Mouse (Mus musculus) ZHBTc4 (cell line): ENCODE measurements around the gene Card11.

ENCODE experiments used
- DNase-seq: peaks from one replicate; pipeline ENCODE4 v3.0.0-alpha.2; 2011; ENCODE audit warnings: low read depth, low spot score

Gene Card11

GRCm38 (mm10) chr5:141000349-141000748 is at the start of gene Card11:
Card11 (minus strand) TSS chr5:141000582.
- DNase-seq: no peak

DNA sequence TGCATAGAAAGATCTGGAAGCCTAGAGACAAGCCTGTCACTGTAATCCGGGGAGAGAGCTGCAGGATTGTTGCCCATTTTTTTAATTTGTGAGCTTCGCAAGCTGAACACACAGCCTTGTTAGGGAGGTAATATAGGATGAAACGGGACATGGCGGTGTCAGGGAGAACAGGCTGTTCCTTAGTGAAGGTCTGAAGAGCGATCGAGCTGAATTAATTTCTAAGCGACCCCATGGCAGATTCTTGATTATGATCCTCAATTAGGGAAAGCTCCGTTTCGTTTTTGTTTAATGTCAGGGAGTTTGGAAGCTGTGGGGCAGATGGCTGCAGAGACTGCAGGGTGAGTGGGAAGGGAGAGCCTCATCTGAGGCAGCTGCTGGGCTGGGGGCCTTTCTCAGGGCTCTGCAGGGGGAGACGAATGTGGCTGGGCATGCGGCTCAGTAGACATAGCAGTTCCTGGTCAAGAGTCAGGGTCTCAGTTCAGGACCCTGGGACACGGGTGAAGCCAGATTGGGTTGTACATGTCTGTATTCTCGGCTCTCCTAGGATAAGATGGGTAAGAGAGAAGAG is 47.4 kb upstream of the Card11 start:
- no peak for DNase-seq

GRCm38 (mm10) chr5:141044976-141045375 is 44.6 kb upstream of the Card11 start:
- no peak for DNase-seq

DNA sequence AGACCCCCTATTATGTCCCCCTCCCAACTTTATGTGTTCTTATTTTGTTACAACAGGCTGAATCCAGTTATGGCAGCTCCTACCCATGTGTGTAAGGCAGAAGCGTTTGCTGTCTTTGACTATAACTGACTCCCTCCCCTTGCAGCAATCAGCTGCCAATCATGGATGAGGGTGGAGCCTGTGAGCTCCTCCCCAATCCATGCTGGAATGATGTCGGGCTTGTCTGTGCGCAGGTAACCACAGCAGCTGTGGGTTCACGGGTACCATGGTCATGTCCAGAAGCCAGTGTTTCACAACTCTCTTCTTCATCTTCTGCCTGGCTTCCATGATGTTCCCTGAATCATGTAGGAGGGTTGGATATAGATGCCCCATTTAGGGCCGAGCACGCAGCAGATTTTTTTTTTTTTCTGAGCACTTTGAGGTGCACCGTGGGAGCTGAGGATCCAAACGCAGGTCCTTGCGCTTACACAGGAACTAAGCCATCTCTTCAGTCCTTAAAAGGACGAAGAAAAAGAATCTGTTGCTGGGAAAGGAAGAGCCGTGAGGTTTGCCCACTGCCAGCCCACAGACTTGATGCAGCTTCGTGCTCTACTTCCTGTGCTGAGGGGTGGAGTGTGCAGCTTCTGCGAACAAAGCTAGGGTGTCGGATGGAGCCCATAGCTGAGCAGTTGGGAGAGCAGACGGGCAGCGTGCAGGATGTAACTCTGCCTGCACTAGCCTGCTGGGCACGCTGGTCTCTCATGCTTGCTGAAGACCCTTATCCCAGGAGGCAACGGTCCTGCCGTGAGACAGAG is 43.5 kb upstream of the Card11 start:
- peak; percentile 42 for DNase-seq

DNA sequence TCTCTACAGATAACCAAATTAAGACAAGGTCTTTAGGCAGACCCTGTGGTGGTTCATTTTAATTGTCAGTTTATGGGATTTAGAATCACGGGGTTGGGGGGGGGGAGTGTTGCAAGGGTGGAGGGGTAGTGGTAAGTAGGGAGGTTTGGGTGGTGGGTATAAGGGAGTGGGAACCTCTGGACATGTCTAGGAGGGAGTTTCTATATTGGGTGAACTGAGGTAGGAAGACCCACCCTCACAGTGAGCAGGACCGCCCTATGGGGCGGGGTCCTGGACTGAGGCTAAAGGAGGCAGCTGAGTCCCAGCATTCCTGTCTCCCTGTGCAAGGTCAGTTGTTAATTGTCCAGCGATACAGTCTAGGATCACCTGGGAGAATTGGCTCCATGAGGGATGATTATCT is 42.0 kb upstream of the Card11 start:
- DNase-seq: peak; percentile 23

DNA sequence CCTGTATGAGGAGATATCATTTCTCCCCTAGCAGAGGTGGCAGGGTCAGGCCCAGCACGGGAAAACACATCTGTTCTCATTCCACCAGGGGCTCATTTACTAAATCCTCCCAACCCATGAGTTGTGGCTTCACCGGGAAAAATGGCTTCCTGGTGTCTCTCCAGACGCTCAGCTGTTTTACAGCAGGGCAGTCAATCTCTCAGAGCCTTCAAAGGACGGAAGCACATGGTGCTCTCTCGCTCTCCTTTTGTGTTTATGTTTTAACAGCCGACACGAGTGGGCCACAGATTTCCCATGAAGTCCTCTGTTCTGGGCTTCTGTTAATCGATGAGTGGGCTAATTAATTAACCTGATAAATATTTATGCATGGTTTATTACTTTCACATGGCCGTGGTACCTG is 40.5 kb upstream of the Card11 start:
- DNase-seq: no peak

- no peak for DNase-seq
Observed at GRCm38 (mm10) chr5:141038342-141038741, 38.0 kb upstream of the Card11 start.

- DNase-seq: no peak
Observed at GRCm38 (mm10) chr5:141035346-141035745, 35.0 kb upstream of the Card11 start.

DNA sequence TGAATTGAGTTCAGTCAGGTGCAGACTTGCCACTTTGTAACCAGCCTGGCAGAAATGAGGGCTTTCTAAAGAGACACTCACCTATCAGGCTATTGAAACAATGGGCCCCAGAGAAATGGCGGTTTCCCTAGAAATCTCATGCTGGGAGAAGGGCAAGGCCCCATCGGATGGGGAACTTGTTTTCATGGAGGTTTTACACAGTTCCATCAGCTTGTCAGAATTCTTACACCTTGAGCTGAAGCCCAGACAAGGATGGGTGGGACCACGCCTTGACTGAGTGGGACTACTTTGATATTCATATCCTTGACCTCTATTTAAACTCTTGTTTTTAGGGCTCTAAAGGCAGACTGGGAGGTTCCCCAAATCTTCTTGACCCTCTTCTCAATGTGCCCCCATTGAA is 33.9 kb upstream of the Card11 start:
- DNase-seq: peak; percentile 58

DNA sequence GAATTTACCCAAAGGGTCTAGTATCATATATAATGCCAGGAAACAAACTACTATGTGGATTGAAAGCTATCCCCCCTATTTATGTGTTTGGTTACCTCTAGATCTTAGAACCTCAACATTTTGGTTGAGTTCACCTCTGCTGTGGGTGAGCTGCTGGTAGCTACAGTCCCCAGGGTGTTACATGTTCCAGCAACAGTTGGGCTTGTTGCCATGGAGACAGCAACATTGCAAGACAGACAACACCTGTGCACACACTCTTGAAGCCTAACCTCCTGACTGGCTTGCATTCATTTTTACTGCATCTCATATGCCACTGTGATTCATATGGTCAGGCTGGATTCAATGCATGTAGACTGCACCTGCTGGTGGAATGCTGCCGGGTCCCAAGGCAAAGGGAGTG is 32.6 kb upstream of the Card11 start:
- DNase-seq: peak; percentile 11

GRCm38 (mm10) chr5:141029364-141029763 is 29.0 kb upstream of the Card11 start:
- no peak for DNase-seq

- DNase-seq: no peak
Observed at GRCm38 (mm10) chr5:141025635-141026034, 25.3 kb upstream of the Card11 start.

DNA sequence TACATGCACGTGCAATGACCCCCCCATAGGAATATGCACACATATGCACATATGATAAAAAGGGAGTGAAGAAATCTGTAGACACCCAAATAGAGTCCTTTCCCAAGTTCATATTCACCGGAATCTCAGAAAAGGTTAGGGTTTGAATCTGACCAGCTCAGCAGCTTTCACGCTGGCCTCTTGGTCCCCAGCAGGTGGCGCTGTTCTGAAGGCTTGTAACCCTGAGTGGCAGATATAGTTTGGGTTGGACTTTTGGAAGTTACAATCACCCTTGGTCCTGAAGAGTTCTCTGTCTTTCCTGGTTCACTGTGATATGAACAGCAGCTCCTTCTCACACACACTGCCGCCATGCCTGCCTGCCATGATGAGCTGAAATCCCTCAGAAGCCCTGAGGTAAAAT is 24.1 kb upstream of the Card11 start:
- peak; percentile 69 for DNase-seq

- no peak for DNase-seq
Observed at GRCm38 (mm10) chr5:141017927-141018700, 17.7 kb upstream of the Card11 start.

GRCm38 (mm10) chr5:141016082-141016481 is 15.7 kb upstream of the Card11 start:
- peak; percentile 15 for DNase-seq

- no peak for DNase-seq
Observed at GRCm38 (mm10) chr5:141014216-141014615, 13.8 kb upstream of the Card11 start.

DNA sequence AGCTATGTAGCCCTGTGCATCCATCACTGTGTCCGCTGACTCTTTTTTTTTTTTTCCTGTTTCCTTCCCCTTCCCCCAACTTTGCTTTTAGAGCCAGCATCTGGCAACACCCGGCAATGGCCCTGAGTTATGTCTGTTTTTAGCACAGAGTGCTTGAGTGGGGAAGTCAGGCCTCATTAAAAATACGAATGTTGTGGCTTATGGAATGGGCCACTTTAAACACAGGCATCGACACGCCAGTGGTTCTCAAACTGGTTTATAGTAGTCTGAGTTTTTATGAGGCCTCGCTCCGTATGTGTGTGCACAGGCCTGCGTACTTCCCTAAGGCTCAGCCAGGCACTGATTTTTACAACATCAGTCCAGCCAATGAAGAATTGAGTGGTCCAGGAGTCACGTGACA is 13.1 kb upstream of the Card11 start:
- DNase-seq: no peak

GRCm38 (mm10) chr5:141005491-141005890 is 5.1 kb upstream of the Card11 start:
- no peak for DNase-seq

- DNase-seq: no peak
Observed at GRCm38 (mm10) chr5:141004078-141004763, 3.8 kb upstream of the Card11 start.

- DNase-seq: no peak
Observed at GRCm38 (mm10) chr5:140999178-140999672, 1.2 kb downstream of the Card11 start.

DNA sequence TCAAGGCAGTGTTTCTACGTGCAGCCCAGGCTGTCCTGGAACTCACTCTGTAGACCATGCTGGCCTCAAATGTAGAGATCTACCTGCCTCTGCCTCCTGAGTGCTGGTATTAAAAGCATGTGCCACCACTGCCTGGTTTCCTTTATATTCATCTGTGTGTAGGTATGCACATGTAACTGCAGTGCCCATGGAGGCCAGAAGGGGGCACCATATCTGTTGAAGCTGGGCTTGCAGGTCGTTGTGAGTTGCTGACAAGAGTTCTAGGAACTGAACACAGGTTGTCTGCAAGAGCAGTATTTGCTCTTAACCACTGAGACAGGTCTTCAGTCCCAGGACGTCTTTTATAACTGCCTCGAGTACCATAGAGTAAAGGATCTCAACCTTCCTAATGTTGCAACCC is 2.6 kb downstream of the Card11 start:
- peak; percentile 75 for DNase-seq
